Mouse (Mus musculus): ENCODE measurements around the gene Olfr221.

GRCm38 (mm10) chr14:52009361-52009760 is 32.9 kb downstream of the Olfr221 start:
- no peak for TF ChIP-seq EP300 (IDR thresholded peaks at IDR 0.05; ENCODE audit: low read depth)
- TF ChIP-seq CTCF (IDR thresholded peaks at IDR 0.05; ENCODE audit: low read depth) = no peak

Measured in liver, postnatal 0 days (tissue).